Mouse (Mus musculus) monocyte, adult 5-6 weeks (primary cell): Measurements from ENCODE around the gene Gm45015. TPM values are rescaled to one million over a fixed set of nuclear protein-coding genes. Genes with fewer than 3 reads are reported as not detected.

ENCODE experiments used
- total RNA-seq: library from RNA; stranded (forward); fragments of 200-1000, 200-491, 200-594 nt; gene quantifications from 3 replicates; pipeline ENCODE4 v1.2.3, GENCODE M21; 2017

Gene Gm45015
- total RNA-seq, 1 experiment from 2014 or later = not detected

Other genes starting within 250 kb of the Gm45015 start
- not detected in 3 replicates for gene Xlr3a, start 239.7 kb downstream of the Gm45015 start, total RNA-seq
- gene Gm14685, start 219.8 kb downstream of the Gm45015 start, total RNA-seq = 0.11 to 0.29 TPM in 2 of 3 replicates, not detected in the other
- gene Xlr5b, start 188.0 kb downstream of the Gm45015 start, total RNA-seq = not detected in 3 replicates
- gene DXBay18, start 187.4 kb downstream of the Gm45015 start, total RNA-seq = not detected in 3 replicates
- not detected in 3 replicates for gene Spin2d, start 159.9 kb downstream of the Gm45015 start, total RNA-seq
- 13.7 to 20.2 TPM (median 19.5 TPM) in 3 replicates for gene Xlr3b, start 144.6 kb downstream of the Gm45015 start, total RNA-seq
- gene Xlr4b, start 122.5 kb downstream of the Gm45015 start, total RNA-seq = 25.8 to 58.7 TPM (median 33.4 TPM) in 3 replicates
- gene F8a, start 108.5 kb downstream of the Gm45015 start, total RNA-seq = 2.7 to 6.9 TPM (median 4.8 TPM) in 3 replicates
- 3.9 to 27.0 TPM (median 6.7 TPM) in 3 replicates for gene Xlr4c, start 93.7 kb downstream of the Gm45015 start, total RNA-seq
- gene Xlr3c, start 71.5 kb downstream of the Gm45015 start, total RNA-seq = not detected in 3 replicates
- not detected in 3 replicates for gene Xlr5a, start 43.9 kb downstream of the Gm45015 start, total RNA-seq
- gene Xlr5c, start 43.9 kb downstream of the Gm45015 start, total RNA-seq = not detected in 3 replicates
- 5.9 to 13.7 TPM (median 12.7 TPM) in 3 replicates for gene Zfp275, start 5.8 kb upstream of the Gm45015 start, total RNA-seq
- not detected in 3 replicates for gene Gm18336, start 61.9 kb upstream of the Gm45015 start, total RNA-seq
- gene Zfp92, start 74.3 kb upstream of the Gm45015 start, total RNA-seq = 0.10 TPM in 1 of 3 replicates, not detected in the others
- not detected in 3 replicates for gene Trex2, start 98.5 kb upstream of the Gm45015 start, total RNA-seq
- gene Haus7, start 122.2 kb upstream of the Gm45015 start, total RNA-seq = 16.3 to 24.5 TPM (median 18.2 TPM) in 3 replicates
- gene Bgn, start 146.8 kb upstream of the Gm45015 start, total RNA-seq = not detected in 3 replicates
- not detected in 3 replicates for gene Atp2b3, start 166.2 kb upstream of the Gm45015 start, total RNA-seq